Mouse (Mus musculus) liver, postnatal 0 days (tissue): ENCODE results near the gene Zfp639.

Experiments used
- CTCF ChIP-seq: sonication (generic); IDR thresholded peaks from 2 replicates; pipeline ENCODE4 v1.5.1; 2016; ENCODE audit warnings: antibody characterized with exemption, low read depth
- EP300 ChIP-seq: IDR thresholded peaks from 2 replicates; pipeline ENCODE4 v1.6.1; 2016; ENCODE audit warnings: antibody characterized with exemption, low read depth, mild to moderate bottlenecking

DNA sequence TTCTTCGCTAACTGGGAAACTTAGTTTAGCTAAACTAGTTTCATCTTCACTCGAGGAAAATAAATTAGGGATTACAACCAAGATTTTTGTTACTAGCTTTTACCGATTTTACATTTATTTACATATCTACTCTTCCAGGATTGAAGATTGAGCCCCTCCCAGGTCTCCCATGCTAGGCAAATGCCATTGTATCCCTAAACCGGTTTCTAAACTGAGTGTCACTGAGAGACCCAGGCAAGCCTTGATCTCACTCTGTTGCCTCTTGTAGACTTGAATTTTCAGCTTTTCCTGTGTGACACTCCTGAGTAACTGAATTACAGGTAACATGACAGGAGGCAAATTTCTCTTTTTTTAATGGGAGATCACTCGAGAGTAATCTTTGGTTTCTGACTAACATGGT is 20.0 kb downstream of the Zfp639 start:
- TF ChIP-seq EP300 (no peak), CTCF (no peak)
